8 mouse cellular contexts compared by ENCODE assay signal in the genomic region with DNA sequence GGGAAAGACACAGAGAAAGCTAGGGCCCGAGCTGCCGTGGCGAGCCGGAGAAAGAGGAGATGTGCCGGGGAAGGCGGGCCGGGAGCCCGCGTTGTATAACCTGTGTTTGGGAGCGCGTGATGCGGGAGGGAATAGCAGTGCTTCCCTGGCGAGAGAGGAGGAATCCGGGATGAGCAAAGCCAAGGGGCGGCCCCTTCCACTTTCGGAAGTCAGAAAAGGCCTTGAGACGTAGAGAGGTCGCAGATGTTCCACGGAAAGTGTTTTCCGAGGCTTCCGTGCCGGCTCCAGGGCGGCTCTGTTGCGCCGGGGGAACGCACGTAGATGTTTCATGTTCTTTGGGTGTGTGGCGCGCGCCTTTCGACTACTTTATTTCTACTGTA. TPM values are rescaled to one million over a fixed set of nuclear protein-coding genes. Genes with fewer than 3 reads are reported as not detected.
DNase-seq lines count a peak whose midpoint lies in the region; TF ChIP-seq lines count a peak whose summit lies in the region.

No protein-coding gene starts in this region.

- H3K4me2 ChIP-seq in myocyte (ENCODE audit: low read depth), result peak overlapping the region; percentile 90

- H3ac ChIP-seq in myocyte (ENCODE audit: control insufficient read depth, insufficient read length), result peak overlapping the region; percentile 89

- peaks cover 64% of the 10 kb centered on the region for H3K79me2 ChIP-seq in myocyte (ENCODE audit: control insufficient read depth, insufficient read depth)

- peak; percentile 57 to 68 for DNase-seq in left cerebral cortex, adult 18-20 months (ENCODE audit: low spot score in 2 of 2)
- no peak for DNase-seq in left cerebral cortex, postnatal 4 days
- DNase-seq in brain, adult 2 months (ENCODE audit: low read depth, low spot score), result peak; percentile 74
- peak; percentile 63 for DNase-seq in gastrocnemius, postnatal 10 days
- peak; percentile 62 for DNase-seq in liver
- no peak for DNase-seq in ovary, postnatal 14 days (ENCODE audit: low spot score)
- DNase-seq in B cell, adult 2 months, result no peak

- TF ChIP-seq POLR2A in myocyte (IDR thresholded peaks at IDR 0.05; ENCODE audit: insufficient read length, low read depth), result no peak

- no peaks in the 10 kb centered on the region for H3K27me3 ChIP-seq in myocyte (ENCODE audit: control insufficient read depth, insufficient read depth, insufficient read length)

- peak overlapping the region; percentile 95 for H3K4me3 ChIP-seq in myocyte

- H3K36me3 ChIP-seq in myocyte (ENCODE audit: control insufficient read depth, insufficient read depth), result no peaks in the 10 kb centered on the region

- intact Hi-C loops in left cerebral cortex, postnatal 4 days (cut with DNase I), result no loop called here

TF ChIP-seq in myocyte, 11 proteins besides CTCF, POLR2A, EP300 and RAD21:
- TF ChIP-seq TCF3 (IDR thresholded peaks at IDR 0.05; ENCODE audit: insufficient read length, low read depth) (no peak), CEBPB (IDR thresholded peaks at IDR 0.05; ENCODE audit: insufficient read depth, poor library complexity, severe bottlenecking) (no peak), USF1 (IDR thresholded peaks at IDR 0.05; ENCODE audit: low read depth) (no peak)

RNA-seq across cellular contexts. Expression of a gene that starts 0.5 kb away (rescaled TPM):
- 10 to 100 TPM; 59.3 to 61.0 TPM for total RNA-seq in left cerebral cortex, adult 18-20 months (2021)
- total RNA-seq in left cerebral cortex, postnatal 4 days (2021), result 10 to 100 TPM; 53.8 to 60.6 TPM
- total RNA-seq in gastrocnemius, postnatal 10 days (2021), result 10 to 100 TPM; 19.9 to 34.7 TPM
- polyA plus RNA-seq in myocyte (2012; fragmentation: generic; extraction: Trizol), result 9.0 TPM

RNA-seq across cellular contexts. Expression of a gene that starts 45.3 kb away (rescaled TPM):
- not detected for total RNA-seq in left cerebral cortex, adult 18-20 months (2021)
- not detected for total RNA-seq in left cerebral cortex, postnatal 4 days (2021)
- total RNA-seq in gastrocnemius, postnatal 10 days (2021), result not detected
- not detected for polyA plus RNA-seq in myocyte (2012; fragmentation: generic; extraction: Trizol)

Comparison
In these comparisons a context has a peak if more than half of its experiments do, and no peak if none do; other contexts are left out.
1. DNase-seq: peak in left cerebral cortex, adult 18-20 months (2 of 2), brain, adult 2 months (single experiment), gastrocnemius, postnatal 10 days (single experiment) and liver (single experiment); none in left cerebral cortex, postnatal 4 days (single experiment), ovary, postnatal 14 days (single experiment) and B cell, adult 2 months (0 of 2).